Mouse (Mus musculus): Measurements from ENCODE around the gene Hace1. TPM values are rescaled to one million over a fixed set of nuclear protein-coding genes. Genes with fewer than 3 reads are reported as not detected.
"Not testable (repeated sequence)": the region's sequence is repeated elsewhere in the genome, so short reads cannot be mapped to it uniquely, and the experiment has no call there.

The Hace1 gene
- polyA plus RNA-seq (2015; fragmentation: Nextera tagmentation; extraction: Ambion mirVana) = 16.1 and 18.8 TPM in 2 replicates

DNA sequence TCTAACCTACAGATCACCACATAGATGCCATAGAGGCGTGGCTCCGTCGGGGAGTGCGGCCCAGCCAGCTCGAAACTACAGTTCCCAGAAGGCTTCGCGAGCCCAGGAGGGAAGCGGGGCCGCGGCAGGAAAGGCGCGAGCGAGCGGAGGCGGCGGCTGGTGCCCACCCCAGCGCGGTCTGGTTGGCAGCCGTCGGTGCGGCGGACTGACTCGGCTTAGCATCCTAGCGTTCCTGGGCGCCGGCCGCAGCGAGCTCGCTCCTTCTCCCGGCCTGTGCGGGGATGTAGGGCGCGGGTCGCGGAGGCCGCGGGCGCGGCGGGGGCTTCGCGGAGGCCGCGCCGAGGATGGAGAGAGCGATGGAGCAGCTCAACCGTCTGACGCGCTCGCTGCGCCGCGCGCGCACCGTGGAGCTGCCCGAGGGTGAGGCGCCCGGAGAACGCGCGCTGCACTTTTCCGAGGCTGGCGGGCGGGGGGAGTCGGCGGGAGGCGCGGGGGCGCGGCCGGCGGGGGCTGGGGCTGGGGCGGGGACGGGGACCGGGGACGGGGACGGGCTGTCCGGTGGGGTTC, at the start of gene Hace1:
Gene Hace1 (plus strand): TSS at position 99 of the 567 bp plus-strand sequence.
- ATAC-seq = peak; percentile 99
- H3K4me3 ChIP-seq (replicated peaks; ENCODE audit: low read length) = peak within 1 kb of the TSS; percentile 74
- H3K9me3 ChIP-seq (ENCODE audit: control insufficient read depth, low read length) = no peaks in the 10 kb centered on the region
- peaks cover 3% of the 10 kb centered on the region; the same call in 1 of the 2 replicates for H3K4me1 ChIP-seq (replicated peaks; ENCODE audit: control insufficient read depth, insufficient read depth, low read length)
- peak within 1 kb of the TSS; percentile 49 for H3K4me2 ChIP-seq (ENCODE audit: low read length)
- under 1% methylated on average over 70 of the region's 79 CpGs for WGBS
- H3K27ac ChIP-seq (ENCODE audit: low read length) = peak within 1 kb of the TSS; percentile 98
- H3K9ac ChIP-seq (replicated peaks; ENCODE audit: low read depth, low read length) = peak within 1 kb of the TSS; percentile 81
- H3K27me3 ChIP-seq (replicated peaks; ENCODE audit: control insufficient read depth, insufficient read depth, low read length) = no peaks in the 10 kb centered on the region
- no peaks in the 10 kb centered on the region for H3K36me3 ChIP-seq (ENCODE audit: control insufficient read depth, insufficient read depth)

DNA sequence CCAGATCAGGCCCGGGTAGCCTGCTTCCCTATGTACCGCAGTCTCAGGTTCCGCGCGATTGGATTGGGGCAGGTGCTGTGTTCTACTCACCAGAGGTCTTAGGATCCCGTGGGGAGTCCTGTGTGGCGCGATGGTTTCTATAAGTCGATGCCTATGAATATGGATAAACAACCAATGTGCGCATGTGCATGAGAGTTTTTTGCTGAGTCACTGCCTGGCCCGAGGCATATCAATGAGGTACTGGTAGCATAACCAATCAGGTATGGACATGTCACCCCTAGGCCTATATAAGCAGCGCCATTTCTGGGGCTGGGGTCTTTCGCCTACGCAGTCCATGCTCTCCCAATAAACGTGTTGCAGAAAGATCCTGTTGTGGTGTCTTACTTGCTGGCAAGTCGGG, 40.3 kb upstream of the Hace1 start:
- not testable (repeated sequence) for H3K9ac ChIP-seq (replicated peaks; ENCODE audit: low read depth, low read length); H3K4me1 ChIP-seq (replicated peaks; ENCODE audit: control insufficient read depth, insufficient read depth, low read length); H3K27me3 ChIP-seq (replicated peaks; ENCODE audit: control insufficient read depth, insufficient read depth, low read length); H3K4me3 ChIP-seq (replicated peaks; ENCODE audit: low read length); H3K4me2 ChIP-seq (ENCODE audit: low read length); H3K36me3 ChIP-seq (ENCODE audit: control insufficient read depth, insufficient read depth); H3K9me3 ChIP-seq (ENCODE audit: control insufficient read depth, low read length); ATAC-seq; H3K27ac ChIP-seq (ENCODE audit: low read length)
- WGBS = 97% methylated on average over 12 of the region's 16 CpGs

DNA sequence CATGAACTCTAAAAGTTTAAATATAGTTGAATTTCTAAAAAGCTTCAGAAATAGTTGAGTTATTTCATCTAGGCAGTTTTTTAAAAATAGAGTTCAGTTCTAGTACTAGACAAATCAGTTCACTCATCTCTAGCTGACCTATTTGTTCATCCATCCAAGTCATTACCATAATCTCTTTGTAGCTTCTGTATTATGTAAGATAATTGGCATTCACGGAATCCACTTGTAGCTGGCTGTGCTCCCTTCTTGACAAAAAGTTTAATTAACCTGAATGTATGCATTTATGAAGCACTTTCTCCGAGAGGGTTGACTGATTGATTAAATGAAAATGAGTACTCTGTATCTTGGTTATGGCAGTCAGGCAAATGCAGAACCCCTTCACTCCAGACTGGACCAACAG, 34.9 kb upstream of the Hace1 start:
- Histone ChIP-seq H3K4me1 (replicated peaks; ENCODE audit: control insufficient read depth, insufficient read depth, low read length) (no peaks in the 10 kb centered on the region), H3K9me3 (ENCODE audit: control insufficient read depth, low read length) (no peaks in the 10 kb centered on the region), H3K27ac (ENCODE audit: low read length) (no peak overlapping the region), H3K36me3 (ENCODE audit: control insufficient read depth, insufficient read depth) (no peaks in the 10 kb centered on the region), H3K27me3 (replicated peaks; ENCODE audit: control insufficient read depth, insufficient read depth, low read length) (no peaks in the 10 kb centered on the region), H3K4me2 (ENCODE audit: low read length) (no peak overlapping the region), H3K4me3 (replicated peaks; ENCODE audit: low read length) (no peak overlapping the region), H3K9ac (replicated peaks; ENCODE audit: low read depth, low read length) (no peak overlapping the region)
- no peak for ATAC-seq
- 20% methylated on average over 2 of the region's 2 CpGs for WGBS

DNA sequence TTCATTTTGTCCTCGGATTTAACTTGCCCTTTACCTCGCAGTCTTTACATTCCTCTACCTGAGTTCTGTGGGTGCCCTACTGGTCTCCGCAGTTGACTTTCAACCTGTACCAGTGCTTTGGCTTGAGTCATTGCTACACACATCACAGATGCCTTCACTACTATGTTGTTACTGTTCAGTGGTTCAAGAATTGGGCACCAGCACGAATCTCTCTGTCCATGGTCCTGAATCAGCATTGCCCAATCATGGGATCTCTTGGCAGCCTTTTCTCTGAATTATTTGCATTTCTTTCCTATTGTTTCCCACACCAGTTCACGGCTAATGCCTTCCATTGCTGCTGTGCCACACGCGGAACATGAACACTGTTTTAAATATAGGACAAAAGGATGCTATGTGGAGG, 30.8 kb upstream of the Hace1 start:
- no peak for ATAC-seq
- H3K27ac ChIP-seq (ENCODE audit: low read length) = no peak overlapping the region
- H3K9me3 ChIP-seq (ENCODE audit: control insufficient read depth, low read length) = peaks cover 3% of the 10 kb centered on the region; the same call in 1 of the 2 replicates
- WGBS = 37% methylated on average over 7 of the region's 7 CpGs
- no peaks in the 10 kb centered on the region for H3K36me3 ChIP-seq (ENCODE audit: control insufficient read depth, insufficient read depth)
- no peak overlapping the region for H3K4me3 ChIP-seq (replicated peaks; ENCODE audit: low read length)
- H3K4me2 ChIP-seq (ENCODE audit: low read length) = no peak overlapping the region
- H3K27me3 ChIP-seq (replicated peaks; ENCODE audit: control insufficient read depth, insufficient read depth, low read length) = no peaks in the 10 kb centered on the region
- H3K9ac ChIP-seq (replicated peaks; ENCODE audit: low read depth, low read length) = no peak overlapping the region
- H3K4me1 ChIP-seq (replicated peaks; ENCODE audit: control insufficient read depth, insufficient read depth, low read length) = no peaks in the 10 kb centered on the region

DNA sequence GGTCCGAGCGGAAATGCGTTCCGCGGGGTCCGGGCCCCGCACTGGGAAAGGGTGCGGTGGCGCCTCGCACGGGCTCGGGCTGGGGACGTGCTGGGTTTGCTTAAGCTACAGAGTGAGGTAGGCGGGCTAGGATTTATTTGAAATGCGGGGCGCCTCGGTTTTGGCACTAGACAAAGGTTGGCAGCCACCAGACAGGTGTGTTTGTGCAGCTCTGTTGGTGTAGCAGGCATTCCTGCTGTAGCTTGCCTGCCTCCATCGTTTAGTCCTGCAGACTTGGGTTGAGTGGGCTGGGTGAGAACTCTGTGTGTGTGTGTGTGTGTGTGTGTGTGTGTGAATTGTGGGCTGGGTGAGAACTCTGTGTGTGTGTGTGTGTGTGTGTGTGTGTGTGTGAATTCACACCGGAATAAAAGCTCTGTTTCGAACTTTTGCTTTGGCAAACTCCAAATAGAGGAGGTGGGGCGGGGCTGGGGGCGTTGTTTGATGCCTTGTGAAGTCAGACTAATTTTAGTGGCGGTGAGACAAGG, 731 bp downstream of the Hace1 start:
- Histone ChIP-seq H3K36me3 (ENCODE audit: control insufficient read depth, insufficient read depth) (no peaks in the 10 kb centered on the region), H3K4me3 (replicated peaks; ENCODE audit: low read length) (peak overlapping the region; percentile 74), H3K27me3 (replicated peaks; ENCODE audit: control insufficient read depth, insufficient read depth, low read length) (no peaks in the 10 kb centered on the region), H3K27ac (ENCODE audit: low read length) (peak overlapping the region; percentile 98), H3K4me1 (replicated peaks; ENCODE audit: control insufficient read depth, insufficient read depth, low read length) (peaks cover 3% of the 10 kb centered on the region; the same call in 1 of the 2 replicates), H3K9me3 (ENCODE audit: control insufficient read depth, low read length) (no peaks in the 10 kb centered on the region), H3K4me2 (ENCODE audit: low read length) (peak overlapping the region; percentile 49), H3K9ac (replicated peaks; ENCODE audit: low read depth, low read length) (peak overlapping the region; percentile 81)
- ATAC-seq = peak; percentile 83
- 0% methylated on average over 23 of the region's 23 CpGs for WGBS

DNA sequence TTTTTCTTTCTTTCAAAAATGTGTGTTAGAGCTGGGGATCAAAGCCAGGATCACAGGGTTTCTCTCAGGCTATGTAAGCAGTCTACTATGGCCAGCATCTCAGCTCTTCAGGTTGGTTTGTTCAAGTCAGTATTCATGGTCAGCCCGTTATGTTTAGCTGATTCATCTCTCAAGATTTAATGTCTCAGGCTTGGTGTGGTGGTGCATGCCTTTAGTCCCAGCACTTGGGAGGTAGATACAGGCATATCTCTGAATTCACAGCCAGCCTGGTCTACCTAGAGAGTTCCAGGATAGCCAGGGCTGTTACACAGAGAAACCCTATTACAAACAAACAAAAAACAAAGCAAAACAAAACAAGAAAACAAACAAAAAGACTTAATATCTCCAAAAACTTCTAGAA, 5.7 kb downstream of the Hace1 start:
- 79% methylated on average over 1 of the region's 1 CpGs for WGBS
- Histone ChIP-seq H3K27ac (ENCODE audit: low read length) (no peak overlapping the region), H3K4me3 (replicated peaks; ENCODE audit: low read length) (no peak overlapping the region), H3K36me3 (ENCODE audit: control insufficient read depth, insufficient read depth) (no peaks in the 10 kb centered on the region), H3K27me3 (replicated peaks; ENCODE audit: control insufficient read depth, insufficient read depth, low read length) (no peaks in the 10 kb centered on the region), H3K9me3 (ENCODE audit: control insufficient read depth, low read length) (no peaks in the 10 kb centered on the region), H3K4me2 (ENCODE audit: low read length) (no peak overlapping the region), H3K9ac (replicated peaks; ENCODE audit: low read depth, low read length) (no peak overlapping the region), H3K4me1 (replicated peaks; ENCODE audit: control insufficient read depth, insufficient read depth, low read length) (peaks cover 3% of the 10 kb centered on the region; the same call in 1 of the 2 replicates)
- no peak for ATAC-seq

DNA sequence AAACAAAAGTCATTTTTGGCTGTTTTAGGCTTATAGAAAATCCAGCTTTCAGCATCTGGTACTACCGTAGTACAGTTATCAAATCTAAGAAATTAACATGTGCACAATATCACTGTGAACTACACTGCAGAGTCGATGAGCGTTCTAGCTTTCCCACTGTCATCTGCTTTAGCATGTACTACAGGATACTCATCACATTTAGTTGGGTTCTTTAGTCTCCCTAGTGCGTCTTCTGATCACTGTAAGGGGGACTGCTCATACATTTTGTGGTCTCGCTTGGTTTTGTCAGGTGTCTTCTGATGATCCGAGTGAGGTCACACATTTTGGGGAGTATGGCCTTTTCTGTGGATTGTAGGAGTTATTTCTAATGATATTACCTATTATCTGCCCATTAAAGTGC, 6.2 kb downstream of the Hace1 start:
- no peak overlapping the region for H3K4me3 ChIP-seq (replicated peaks; ENCODE audit: low read length)
- ATAC-seq = no peak
- no peak overlapping the region for H3K27ac ChIP-seq (ENCODE audit: low read length)
- no peak overlapping the region for H3K4me2 ChIP-seq (ENCODE audit: low read length)
- H3K9ac ChIP-seq (replicated peaks; ENCODE audit: low read depth, low read length) = no peak overlapping the region
- H3K27me3 ChIP-seq (replicated peaks; ENCODE audit: control insufficient read depth, insufficient read depth, low read length) = no peaks in the 10 kb centered on the region
- H3K4me1 ChIP-seq (replicated peaks; ENCODE audit: control insufficient read depth, insufficient read depth, low read length) = no peaks in the 10 kb centered on the region
- H3K36me3 ChIP-seq (ENCODE audit: control insufficient read depth, insufficient read depth) = no peaks in the 10 kb centered on the region
- no peaks in the 10 kb centered on the region for H3K9me3 ChIP-seq (ENCODE audit: control insufficient read depth, low read length)
- 96% methylated on average over 6 of the region's 6 CpGs for WGBS

DNA sequence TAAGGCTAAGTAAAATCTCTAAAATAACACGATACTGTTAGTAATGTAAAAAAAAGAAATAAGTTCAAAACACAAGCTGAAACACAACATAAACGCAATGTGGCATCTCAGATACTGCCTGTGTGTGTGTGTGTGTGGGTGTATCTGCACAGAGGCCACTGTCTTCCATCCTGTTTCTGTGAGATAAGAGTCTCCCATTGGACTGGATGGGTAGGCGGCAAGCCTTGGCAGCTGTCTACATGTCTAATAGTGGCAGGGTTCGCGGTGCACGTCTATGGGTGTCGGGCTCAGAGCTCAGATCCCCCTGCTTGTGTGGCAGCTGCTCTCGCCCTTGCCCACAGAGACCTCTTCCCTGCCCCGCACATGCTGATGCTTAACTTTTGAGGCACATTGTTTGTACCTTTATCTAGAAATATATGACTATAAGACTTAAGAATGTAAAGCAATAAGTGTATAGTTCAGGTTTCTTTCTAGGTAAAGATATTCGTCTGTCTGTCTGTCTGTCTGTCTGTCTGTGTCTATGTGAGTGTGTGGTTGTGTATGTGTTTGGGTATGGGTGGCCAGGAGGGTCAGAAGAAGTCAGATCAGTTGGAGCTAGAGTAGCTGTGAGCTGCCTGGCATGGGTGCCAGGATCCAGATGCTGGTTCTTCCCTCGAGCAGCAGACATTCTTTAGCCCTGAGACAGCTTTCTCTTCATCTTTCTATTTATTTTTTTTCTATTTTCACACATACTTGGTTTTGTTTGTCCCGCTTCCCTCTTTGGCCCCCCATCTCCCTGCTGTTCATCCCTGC, 6.9 kb downstream of the Hace1 start:
- H3K9me3 ChIP-seq (ENCODE audit: control insufficient read depth, low read length) = no peaks in the 10 kb centered on the region
- H3K4me2 ChIP-seq (ENCODE audit: low read length) = no peak overlapping the region
- no peaks in the 10 kb centered on the region for H3K36me3 ChIP-seq (ENCODE audit: control insufficient read depth, insufficient read depth)
- H3K4me3 ChIP-seq (replicated peaks; ENCODE audit: low read length) = no peak overlapping the region
- H3K4me1 ChIP-seq (replicated peaks; ENCODE audit: control insufficient read depth, insufficient read depth, low read length) = no peaks in the 10 kb centered on the region
- 93% methylated on average over 12 of the region's 12 CpGs for WGBS
- no peak overlapping the region for H3K27ac ChIP-seq (ENCODE audit: low read length)
- H3K27me3 ChIP-seq (replicated peaks; ENCODE audit: control insufficient read depth, insufficient read depth, low read length) = no peaks in the 10 kb centered on the region
- ATAC-seq = no peak
- H3K9ac ChIP-seq (replicated peaks; ENCODE audit: low read depth, low read length) = no peak overlapping the region

DNA sequence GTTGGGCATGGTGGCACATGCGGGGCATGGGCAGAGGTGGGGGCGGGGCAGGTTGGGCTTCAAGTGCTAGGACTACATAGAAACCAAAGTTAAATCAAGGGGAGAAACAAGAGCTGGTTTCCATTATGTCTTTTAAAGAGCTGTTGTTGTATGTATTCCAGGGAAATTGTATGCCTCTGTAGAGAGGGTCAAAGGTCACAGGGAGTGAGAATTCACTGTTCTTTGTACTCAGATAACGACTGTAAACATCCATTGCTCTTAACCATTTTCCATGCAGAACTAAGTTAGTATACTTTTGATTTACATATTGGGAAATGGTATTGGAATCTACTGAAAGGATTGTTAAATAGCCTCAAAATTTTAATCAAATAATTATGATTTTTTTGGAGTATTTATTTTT, 28.2 kb downstream of the Hace1 start:
- 53% methylated on average over 3 of the region's 3 CpGs for WGBS
- no peak for ATAC-seq
- no peaks in the 10 kb centered on the region for H3K27me3 ChIP-seq (replicated peaks; ENCODE audit: control insufficient read depth, insufficient read depth, low read length)

More for the DNA sequence above, 28.2 kb downstream of the Hace1 start:
- Histone ChIP-seq H3K4me2 (ENCODE audit: low read length) (no peak overlapping the region), H3K9me3 (ENCODE audit: control insufficient read depth, low read length) (no peaks in the 10 kb centered on the region), H3K9ac (replicated peaks; ENCODE audit: low read depth, low read length) (no peak overlapping the region), H3K4me1 (replicated peaks; ENCODE audit: control insufficient read depth, insufficient read depth, low read length) (no peaks in the 10 kb centered on the region), H3K36me3 (ENCODE audit: control insufficient read depth, insufficient read depth) (peaks cover 5% of the 10 kb centered on the region; the same call in 1 of the 2 replicates), H3K27ac (ENCODE audit: low read length) (no peak overlapping the region), H3K4me3 (replicated peaks; ENCODE audit: low read length) (no peak overlapping the region)

All from forebrain, embryonic 16.5 days (tissue).